Mouse (Mus musculus): ENCODE data around the gene Csf1. TPM values are rescaled to one million over a fixed set of nuclear protein-coding genes. Genes with fewer than 3 reads are reported as not detected.
"Not testable (repeated sequence)": the region's sequence is repeated elsewhere in the genome, so short reads cannot be mapped to it uniquely, and the experiment has no call there.

Gene Csf1
- polyA plus RNA-seq, 1 experiment from 2014 or later = 6.0 TPM

DNA sequence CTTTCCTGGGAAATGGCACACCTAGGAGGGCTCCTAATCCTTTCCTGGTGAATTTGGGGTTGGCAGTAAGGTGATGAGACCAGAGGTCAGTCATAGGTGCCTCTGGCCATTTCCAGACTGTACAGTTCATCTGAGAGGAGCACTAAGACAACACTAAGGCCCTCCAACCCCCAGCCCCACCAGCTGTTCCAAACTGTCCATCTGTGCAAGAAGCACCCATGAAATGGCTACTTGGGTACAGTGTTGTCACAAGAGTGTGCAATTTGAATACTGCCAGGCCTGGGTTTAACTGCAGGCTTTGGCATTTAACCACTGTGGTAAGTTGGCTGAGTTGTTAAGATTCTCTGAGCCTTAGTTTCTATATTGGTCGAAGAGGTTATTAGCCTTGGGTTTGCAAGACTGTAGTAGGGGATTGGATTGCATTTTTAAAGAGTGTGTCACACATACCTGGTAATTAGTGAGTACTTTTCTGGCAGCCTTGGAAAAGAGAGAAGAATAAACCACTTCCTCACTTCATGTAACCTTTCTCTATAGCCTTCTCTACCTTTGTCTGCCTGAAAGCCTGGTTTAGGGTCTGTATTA lies 22.6 kb downstream of the Csf1 start:
- H3K4me3 ChIP-seq (ENCODE audit: low read depth, low read length) = no peak overlapping the region
- DNase-seq (ENCODE audit: low spot score) (no peak), ATAC-seq (replicated peaks; ENCODE audit: low FRiP score) (no peak)
- H3K27me3 ChIP-seq (ENCODE audit: control insufficient read depth, insufficient read depth, low read length) = no peaks in the 10 kb centered on the region
- H3K9me3 ChIP-seq (ENCODE audit: control insufficient read depth, low read length) = no peaks in the 10 kb centered on the region
- WGBS = 88% methylated on average over 1 of the region's 1 CpGs
- H3K4me1 ChIP-seq (replicated peaks; ENCODE audit: control insufficient read depth, insufficient read depth, low read length) = peaks cover 15% of the 10 kb centered on the region
- no peak overlapping the region for H3K4me2 ChIP-seq (ENCODE audit: low read depth, low read length, severe bottlenecking)
- no peak overlapping the region for H3K9ac ChIP-seq (ENCODE audit: low read length)
- H3K27ac ChIP-seq (ENCODE audit: low read depth, low read length) = no peak overlapping the region
- H3K36me3 ChIP-seq (ENCODE audit: control insufficient read depth, insufficient read depth, low read length) = no peaks in the 10 kb centered on the region

DNA sequence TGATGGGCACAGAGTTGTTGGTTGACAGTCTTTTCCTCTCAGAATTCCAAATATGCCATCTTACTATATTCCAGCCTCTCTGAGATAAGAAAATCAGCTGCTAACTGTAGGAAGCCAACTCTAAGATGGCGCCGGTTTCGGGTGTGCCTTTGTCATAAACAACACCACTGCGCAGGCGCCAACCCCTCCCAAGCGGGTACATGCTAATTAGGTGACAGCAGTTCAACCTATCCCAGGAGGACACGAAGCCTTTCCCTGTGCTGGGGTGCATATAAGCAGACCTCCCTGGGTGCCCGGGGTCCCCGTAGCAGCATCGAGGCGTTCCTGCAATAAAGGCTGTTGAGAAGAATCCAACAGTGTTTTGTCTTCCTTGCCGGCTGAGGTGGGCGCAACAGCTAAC lies 24.6 kb downstream of the Csf1 start:
- H3K27ac ChIP-seq (ENCODE audit: low read depth, low read length); H3K27me3 ChIP-seq (ENCODE audit: control insufficient read depth, insufficient read depth, low read length); H3K4me3 ChIP-seq (ENCODE audit: low read depth, low read length); DNase-seq (ENCODE audit: low spot score); H3K4me1 ChIP-seq (replicated peaks; ENCODE audit: control insufficient read depth, insufficient read depth, low read length); H3K36me3 ChIP-seq (ENCODE audit: control insufficient read depth, insufficient read depth, low read length); ATAC-seq (replicated peaks; ENCODE audit: low FRiP score); H3K9ac ChIP-seq (ENCODE audit: low read length); H3K4me2 ChIP-seq (ENCODE audit: low read depth, low read length, severe bottlenecking); H3K9me3 ChIP-seq (ENCODE audit: control insufficient read depth, low read length): not testable (repeated sequence)
- WGBS = 93% methylated on average over 13 of the region's 13 CpGs

DNA sequence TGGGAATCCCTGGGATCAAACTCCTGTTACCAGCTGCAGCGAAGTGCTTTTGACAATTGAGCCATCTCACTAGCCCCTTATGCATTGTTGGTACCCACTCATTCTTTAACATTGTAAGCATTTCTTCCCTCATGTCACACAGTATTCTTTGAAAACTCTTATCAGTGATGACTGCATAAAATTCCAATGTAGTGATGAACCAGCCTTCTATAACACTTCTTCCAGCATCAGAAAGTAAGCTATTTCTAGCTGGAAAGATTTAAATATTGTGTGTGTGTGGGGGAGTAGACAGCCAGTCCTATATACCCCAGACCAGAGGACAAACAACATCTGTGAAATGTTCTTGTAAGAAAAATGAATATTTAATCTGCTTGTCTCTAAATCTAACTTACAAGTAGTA lies 26.9 kb downstream of the Csf1 start:
- no peaks in the 10 kb centered on the region for H3K4me1 ChIP-seq (replicated peaks; ENCODE audit: control insufficient read depth, insufficient read depth, low read length)
- no peak overlapping the region for H3K4me3 ChIP-seq (ENCODE audit: low read depth, low read length)
- WGBS = 74% methylated on average over 1 of the region's 1 CpGs
- H3K9me3 ChIP-seq (ENCODE audit: control insufficient read depth, low read length) = no peaks in the 10 kb centered on the region
- H3K27me3 ChIP-seq (ENCODE audit: control insufficient read depth, insufficient read depth, low read length) = no peaks in the 10 kb centered on the region
- ATAC-seq (replicated peaks; ENCODE audit: low FRiP score) = no peak
- no peak overlapping the region for H3K4me2 ChIP-seq (ENCODE audit: low read depth, low read length, severe bottlenecking)
- no peak overlapping the region for H3K27ac ChIP-seq (ENCODE audit: low read depth, low read length)
- DNase-seq (ENCODE audit: low spot score) = no peak
- no peaks in the 10 kb centered on the region for H3K36me3 ChIP-seq (ENCODE audit: control insufficient read depth, insufficient read depth, low read length)
- no peak overlapping the region for H3K9ac ChIP-seq (ENCODE audit: low read length)

DNA sequence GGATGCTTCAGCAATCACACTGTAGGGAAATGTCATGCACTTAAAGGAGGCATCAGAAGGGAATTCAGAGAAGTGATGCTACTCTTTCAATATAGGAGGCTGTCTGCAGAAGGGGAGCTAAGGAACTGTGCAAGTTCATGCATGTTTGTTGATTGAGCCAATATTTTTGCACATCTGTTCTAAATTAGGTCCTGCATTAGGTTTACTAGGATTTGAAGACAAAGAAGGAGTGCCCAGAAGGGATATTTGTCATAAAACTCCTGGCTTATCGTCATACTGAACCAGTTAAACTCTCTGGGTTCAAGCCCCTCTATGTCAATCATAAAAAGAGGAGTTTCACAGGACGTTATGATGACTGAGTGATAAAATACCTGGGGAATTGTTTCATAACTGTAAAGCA lies 30.0 kb downstream of the Csf1 start:
- H3K27me3 ChIP-seq (ENCODE audit: control insufficient read depth, insufficient read depth, low read length) = no peaks in the 10 kb centered on the region
- no peaks in the 10 kb centered on the region for H3K9me3 ChIP-seq (ENCODE audit: control insufficient read depth, low read length)
- DNase-seq (ENCODE audit: low spot score) = no peak
- no peaks in the 10 kb centered on the region for H3K36me3 ChIP-seq (ENCODE audit: control insufficient read depth, insufficient read depth, low read length)
- no peak overlapping the region for H3K4me2 ChIP-seq (ENCODE audit: low read depth, low read length, severe bottlenecking)
- no peak for ATAC-seq (replicated peaks; ENCODE audit: low FRiP score)
- H3K27ac ChIP-seq (ENCODE audit: low read depth, low read length) = no peak overlapping the region
- no peak overlapping the region for H3K4me3 ChIP-seq (ENCODE audit: low read depth, low read length)
- 77% methylated on average over 2 of the region's 2 CpGs for WGBS
- no peak overlapping the region for H3K9ac ChIP-seq (ENCODE audit: low read length)
- no peaks in the 10 kb centered on the region for H3K4me1 ChIP-seq (replicated peaks; ENCODE audit: control insufficient read depth, insufficient read depth, low read length)

DNA sequence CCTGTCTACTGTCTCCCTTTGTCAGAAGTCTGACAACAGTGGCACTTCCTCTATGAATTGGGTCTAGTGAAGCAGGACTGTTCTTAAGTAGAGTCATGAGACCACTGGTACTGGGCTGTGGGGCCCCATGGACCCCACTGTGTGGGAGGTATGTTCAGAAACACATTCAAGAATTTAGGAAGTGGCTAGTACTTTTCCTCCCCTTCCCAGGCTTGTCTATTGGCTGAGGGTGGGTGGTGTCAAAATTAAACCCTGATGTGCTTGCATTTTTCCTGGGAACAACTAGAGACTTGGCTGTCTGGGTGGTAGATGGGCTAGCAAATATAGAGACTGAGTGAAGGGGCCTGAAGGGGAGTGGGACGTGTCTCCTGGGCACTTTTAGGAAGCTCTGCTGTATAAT lies 31.8 kb downstream of the Csf1 start:
- WGBS = 61% methylated on average over 1 of the region's 1 CpGs
- H3K4me3 ChIP-seq (ENCODE audit: low read depth, low read length) = no peak overlapping the region
- H3K9ac ChIP-seq (ENCODE audit: low read length) = no peak overlapping the region
- no peaks in the 10 kb centered on the region for H3K27me3 ChIP-seq (ENCODE audit: control insufficient read depth, insufficient read depth, low read length)
- DNase-seq (ENCODE audit: low spot score) (no peak), ATAC-seq (replicated peaks; ENCODE audit: low FRiP score) (no peak)
- H3K4me2 ChIP-seq (ENCODE audit: low read depth, low read length, severe bottlenecking) = no peak overlapping the region
- no peaks in the 10 kb centered on the region for H3K36me3 ChIP-seq (ENCODE audit: control insufficient read depth, insufficient read depth, low read length)
- no peaks in the 10 kb centered on the region for H3K4me1 ChIP-seq (replicated peaks; ENCODE audit: control insufficient read depth, insufficient read depth, low read length)
- no peaks in the 10 kb centered on the region for H3K9me3 ChIP-seq (ENCODE audit: control insufficient read depth, low read length)
- H3K27ac ChIP-seq (ENCODE audit: low read depth, low read length) = no peak overlapping the region

DNA sequence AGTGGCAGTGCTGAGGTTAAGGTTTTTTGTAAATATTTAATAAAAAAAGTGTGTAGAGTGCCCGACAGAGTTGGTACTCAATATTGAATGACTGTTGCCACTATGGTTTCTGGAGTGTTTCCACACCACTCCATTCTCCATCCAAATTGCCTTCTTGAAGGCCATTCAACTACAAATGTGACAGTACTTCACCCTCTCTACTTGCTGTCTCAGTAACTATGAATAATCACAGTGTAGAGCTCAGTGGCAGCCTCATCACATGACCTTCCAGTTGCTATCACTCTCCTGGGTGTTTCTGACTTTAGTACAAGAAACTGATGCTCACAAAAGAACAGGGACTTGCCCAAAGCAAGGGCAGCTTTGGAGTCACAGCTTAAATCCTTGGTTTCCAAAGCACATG lies 44.3 kb downstream of the Csf1 start:
- H3K27ac ChIP-seq (ENCODE audit: low read depth, low read length) = no peak overlapping the region
- 68% methylated on average over 1 of the region's 1 CpGs for WGBS
- no peaks in the 10 kb centered on the region for H3K27me3 ChIP-seq (ENCODE audit: control insufficient read depth, insufficient read depth, low read length)
- no peak overlapping the region for H3K9ac ChIP-seq (ENCODE audit: low read length)
- DNase-seq (ENCODE audit: low spot score) (no peak), ATAC-seq (replicated peaks; ENCODE audit: low FRiP score) (no peak)
- H3K4me2 ChIP-seq (ENCODE audit: low read depth, low read length, severe bottlenecking) = no peak overlapping the region
- no peaks in the 10 kb centered on the region for H3K4me1 ChIP-seq (replicated peaks; ENCODE audit: control insufficient read depth, insufficient read depth, low read length)
- no peaks in the 10 kb centered on the region for H3K9me3 ChIP-seq (ENCODE audit: control insufficient read depth, low read length)
- no peak overlapping the region for H3K4me3 ChIP-seq (ENCODE audit: low read depth, low read length)
- no peaks in the 10 kb centered on the region for H3K36me3 ChIP-seq (ENCODE audit: control insufficient read depth, insufficient read depth, low read length)

DNA sequence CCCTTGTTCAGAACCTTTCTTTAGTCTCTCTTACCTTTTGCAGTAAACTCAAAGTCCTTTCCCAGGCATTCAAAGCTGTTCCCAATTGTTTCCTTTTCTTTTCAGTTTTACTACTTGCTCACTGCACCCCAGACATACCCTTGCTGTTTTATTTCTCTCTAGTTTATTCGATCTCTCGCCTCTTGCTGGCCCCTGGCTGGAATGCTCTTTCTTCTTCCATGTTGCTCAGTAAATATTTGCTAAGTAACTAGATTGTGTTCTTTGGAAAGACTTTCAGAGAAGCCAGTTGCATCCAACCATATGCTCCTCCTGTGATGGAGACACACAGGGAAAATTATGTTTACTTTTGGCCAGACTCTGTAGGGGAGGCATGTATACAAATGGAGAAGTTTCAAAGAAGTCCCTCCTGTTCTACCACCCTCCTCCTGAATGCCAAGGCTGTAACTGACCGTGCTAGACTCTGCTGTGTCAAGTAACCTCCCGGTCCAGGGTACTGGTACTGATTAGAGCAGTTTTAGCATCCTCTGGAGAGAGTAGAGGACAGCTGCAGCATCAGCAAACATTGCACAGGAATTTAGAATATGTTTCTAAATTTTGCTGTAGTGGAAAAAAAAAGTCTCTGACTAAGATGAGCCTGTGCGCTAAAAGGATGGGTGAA lies 45.9 kb downstream of the Csf1 start:
- ATAC-seq (replicated peaks; ENCODE audit: low FRiP score) (no peak), DNase-seq (ENCODE audit: low spot score) (no peak)
- 79% methylated on average over 5 of the region's 5 CpGs for WGBS
- H3K4me1 ChIP-seq (replicated peaks; ENCODE audit: control insufficient read depth, insufficient read depth, low read length) = no peaks in the 10 kb centered on the region
- H3K9me3 ChIP-seq (ENCODE audit: control insufficient read depth, low read length) = no peaks in the 10 kb centered on the region
- no peak overlapping the region for H3K27ac ChIP-seq (ENCODE audit: low read depth, low read length)
- no peak overlapping the region for H3K4me3 ChIP-seq (ENCODE audit: low read depth, low read length)
- H3K9ac ChIP-seq (ENCODE audit: low read length) = no peak overlapping the region
- H3K36me3 ChIP-seq (ENCODE audit: control insufficient read depth, insufficient read depth, low read length) = no peaks in the 10 kb centered on the region
- no peak overlapping the region for H3K4me2 ChIP-seq (ENCODE audit: low read depth, low read length, severe bottlenecking)
- H3K27me3 ChIP-seq (ENCODE audit: control insufficient read depth, insufficient read depth, low read length) = no peaks in the 10 kb centered on the region

DNA sequence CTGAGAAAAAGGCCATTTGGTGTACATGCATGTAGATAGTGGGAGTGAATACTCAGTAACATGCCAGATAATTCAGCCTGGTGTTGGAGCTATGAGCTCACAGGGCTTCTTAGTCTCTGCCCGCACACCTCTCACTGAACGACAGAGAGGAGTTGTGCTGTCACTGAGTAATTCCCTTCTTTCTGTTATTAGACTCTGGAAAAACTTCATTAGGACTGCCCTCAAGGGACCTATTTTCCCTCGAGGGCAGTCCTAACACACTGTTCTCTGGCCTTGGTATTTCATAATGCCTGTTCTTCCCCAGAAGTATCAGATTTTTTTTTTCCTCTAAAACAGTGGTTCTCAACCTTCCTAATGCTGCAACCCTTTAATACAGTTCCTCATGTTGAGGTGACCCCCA lies 48.2 kb downstream of the Csf1 start:
- Histone ChIP-seq H3K27ac (ENCODE audit: low read depth, low read length) (no peak overlapping the region), H3K4me2 (ENCODE audit: low read depth, low read length, severe bottlenecking) (no peak overlapping the region), H3K9ac (ENCODE audit: low read length) (no peak overlapping the region), H3K4me1 (replicated peaks; ENCODE audit: control insufficient read depth, insufficient read depth, low read length) (no peaks in the 10 kb centered on the region), H3K27me3 (ENCODE audit: control insufficient read depth, insufficient read depth, low read length) (no peaks in the 10 kb centered on the region), H3K4me3 (ENCODE audit: low read depth, low read length) (no peak overlapping the region), H3K9me3 (ENCODE audit: control insufficient read depth, low read length) (no peaks in the 10 kb centered on the region), H3K36me3 (ENCODE audit: control insufficient read depth, insufficient read depth, low read length) (no peaks in the 10 kb centered on the region)
- DNase-seq (ENCODE audit: low spot score) (no peak), ATAC-seq (replicated peaks; ENCODE audit: low FRiP score) (no peak)
- WGBS = 67% methylated on average over 3 of the region's 3 CpGs

DNA sequence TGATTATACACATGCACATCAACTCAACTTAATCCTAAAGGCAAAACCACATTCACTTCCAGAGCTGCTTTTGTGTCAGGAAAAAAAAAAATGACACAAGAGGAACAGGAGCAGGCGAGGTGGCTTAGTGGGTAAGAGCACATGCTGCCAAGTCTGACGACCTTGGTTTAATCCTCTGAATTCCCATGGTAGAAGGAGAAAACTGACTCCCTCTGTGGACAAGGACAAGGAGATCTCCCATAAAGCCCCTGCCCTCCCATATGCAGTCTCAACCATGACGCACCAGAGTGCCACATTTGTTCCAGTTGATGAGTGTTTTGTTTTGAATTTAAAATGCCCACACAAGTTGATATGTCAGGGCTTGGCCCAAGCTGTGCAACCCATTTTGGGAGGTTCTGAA lies 51.1 kb downstream of the Csf1 start:
- H3K27ac ChIP-seq (ENCODE audit: low read depth, low read length) = no peak overlapping the region
- no peak overlapping the region for H3K4me2 ChIP-seq (ENCODE audit: low read depth, low read length, severe bottlenecking)
- ATAC-seq (replicated peaks; ENCODE audit: low FRiP score) (no peak), DNase-seq (ENCODE audit: low spot score) (no peak)
- no peaks in the 10 kb centered on the region for H3K4me1 ChIP-seq (replicated peaks; ENCODE audit: control insufficient read depth, insufficient read depth, low read length)
- WGBS = 39% methylated on average over 3 of the region's 3 CpGs
- no peaks in the 10 kb centered on the region for H3K9me3 ChIP-seq (ENCODE audit: control insufficient read depth, low read length)
- H3K4me3 ChIP-seq (ENCODE audit: low read depth, low read length) = no peak overlapping the region
- no peaks in the 10 kb centered on the region for H3K27me3 ChIP-seq (ENCODE audit: control insufficient read depth, insufficient read depth, low read length)
- no peaks in the 10 kb centered on the region for H3K36me3 ChIP-seq (ENCODE audit: control insufficient read depth, insufficient read depth, low read length)
- H3K9ac ChIP-seq (ENCODE audit: low read length) = no peak overlapping the region

Data from forebrain, embryonic 11.5 days (tissue).